Mouse (Mus musculus) lung, postnatal 25 days (tissue): ENCODE results near the gene Qsox1.

Experiments
- DNase-seq: peaks from one replicate; pipeline ENCODE4 v3.0.0; 2022; ENCODE audit warnings: low spot score

Gene Qsox1

DNA sequence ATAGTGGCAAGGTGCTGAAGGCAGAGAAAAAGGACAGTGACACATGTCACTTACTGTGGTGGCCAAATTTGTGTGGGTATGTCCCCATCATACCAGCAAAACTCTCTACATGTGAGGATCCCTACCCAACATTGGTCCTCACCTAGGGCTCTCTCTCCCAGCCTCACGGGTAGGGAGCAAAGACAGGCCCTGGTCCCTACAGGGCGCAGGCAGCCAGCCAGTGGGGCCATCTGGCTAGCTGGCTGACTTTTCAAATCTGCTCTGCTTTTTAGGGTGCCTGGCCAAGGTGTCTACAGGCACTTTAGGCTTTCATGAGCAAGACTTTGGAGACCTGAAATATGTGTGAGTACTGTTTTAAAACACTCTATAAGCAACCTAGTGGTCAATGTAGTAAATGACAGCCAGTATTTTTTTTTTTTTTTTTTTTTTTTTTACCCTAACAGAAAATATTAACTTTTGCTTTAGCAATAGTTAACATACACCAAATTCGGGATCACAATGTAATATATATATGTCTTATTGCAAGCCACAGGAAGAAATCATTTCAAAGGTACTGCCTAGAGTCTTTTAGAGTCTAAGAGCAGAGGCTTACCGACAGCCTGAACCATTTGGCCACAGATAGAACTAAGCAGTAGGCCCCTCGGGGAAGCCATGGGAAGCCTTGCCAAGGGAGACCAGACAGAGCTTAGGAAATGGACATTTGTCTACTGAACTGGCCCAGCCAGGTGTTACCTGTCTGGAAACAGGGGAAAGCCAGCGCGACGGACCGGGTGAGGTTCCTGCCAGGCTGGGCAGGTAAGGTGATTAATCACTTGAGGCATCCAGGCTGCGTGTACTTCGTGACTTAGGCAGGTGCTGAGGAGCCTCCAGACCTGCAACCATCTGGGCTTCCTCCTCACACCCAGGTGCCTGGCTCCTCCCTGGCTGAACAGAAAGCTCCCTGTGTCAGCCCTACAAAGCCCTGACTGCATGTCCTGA is 11.4 kb downstream of the Qsox1 start:
- no peak for DNase-seq

DNA sequence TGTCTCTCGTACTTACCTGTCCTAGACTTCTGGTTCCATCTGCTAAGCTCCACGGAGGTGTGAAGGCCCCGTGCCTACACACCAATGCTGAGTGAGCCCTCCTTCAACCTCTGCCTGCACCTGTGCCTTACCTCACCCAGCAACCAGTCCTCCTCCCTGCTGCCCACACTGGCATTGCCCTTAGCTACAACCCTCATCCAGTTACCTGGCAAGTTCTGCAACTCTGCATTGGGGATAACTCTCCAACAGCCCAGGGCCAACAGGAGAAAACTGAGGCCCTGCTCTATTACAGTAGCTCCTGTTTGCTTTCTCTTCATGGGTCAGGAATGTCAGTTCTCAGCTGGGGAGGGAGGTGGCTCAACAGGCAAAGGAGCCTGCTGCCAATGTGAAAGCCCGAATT is 14.7 kb downstream of the Qsox1 start:
- DNase-seq = no peak

- no peak for DNase-seq
Measured at GRCm38 (mm10) chr1:155797425-155797824, 15.3 kb downstream of the Qsox1 start.

DNA sequence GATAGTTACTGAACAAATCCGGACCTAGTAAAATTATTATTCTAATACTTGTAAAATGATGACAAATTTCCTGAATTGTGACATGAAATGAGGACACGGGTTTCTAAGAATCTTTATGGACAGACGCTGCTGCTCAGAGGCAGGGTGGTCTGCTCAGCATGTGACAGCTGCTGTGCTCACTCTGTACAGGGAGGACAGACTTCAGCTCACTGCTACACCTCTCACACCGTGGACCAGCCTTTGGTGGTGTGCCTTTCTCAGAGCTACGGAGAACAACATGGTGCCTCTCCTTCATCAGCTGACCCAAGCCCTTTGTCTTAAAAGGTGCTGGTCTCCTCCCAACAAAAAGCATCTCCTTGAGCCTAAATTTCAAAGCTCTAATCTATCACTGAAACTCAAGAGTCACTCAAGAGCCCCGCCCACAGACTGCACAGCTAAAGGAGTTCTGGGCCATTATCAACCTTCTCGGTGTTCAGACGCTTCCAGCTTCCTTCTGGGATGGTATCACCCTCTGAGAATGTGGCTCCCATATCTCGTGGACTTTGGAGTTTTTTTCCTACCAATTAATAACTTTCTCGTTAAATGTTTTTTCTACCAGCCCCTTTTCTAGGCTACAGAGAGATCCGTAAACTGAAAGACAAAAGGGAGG is 15.8 kb downstream of the Qsox1 start:
- no peak for DNase-seq

DNA sequence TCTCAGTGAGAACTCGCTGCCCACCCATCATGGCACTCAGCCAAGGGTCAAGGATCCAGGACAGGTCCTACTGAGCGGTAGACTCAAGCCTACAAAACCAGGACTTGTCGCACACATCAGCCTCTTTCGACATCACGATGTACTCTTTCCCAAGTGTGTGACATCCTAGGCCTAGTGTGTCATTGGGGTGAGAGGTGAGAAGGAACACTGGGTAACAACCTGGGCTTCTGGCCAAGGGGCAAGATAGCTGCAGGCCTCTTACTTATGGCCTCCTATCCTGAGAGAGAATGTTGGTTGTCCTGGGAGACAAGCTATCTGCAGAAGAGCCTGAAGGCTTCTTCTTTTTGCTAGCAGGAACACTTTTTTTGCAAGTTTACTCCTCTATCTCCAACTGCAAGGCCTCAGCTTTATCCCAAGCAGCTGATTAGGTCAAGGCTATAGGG is 16.9 kb downstream of the Qsox1 start:
- peak; percentile 59 for DNase-seq

GRCm38 (mm10) chr1:155794855-155795254 is 17.8 kb downstream of the Qsox1 start:
- no peak for DNase-seq

DNA sequence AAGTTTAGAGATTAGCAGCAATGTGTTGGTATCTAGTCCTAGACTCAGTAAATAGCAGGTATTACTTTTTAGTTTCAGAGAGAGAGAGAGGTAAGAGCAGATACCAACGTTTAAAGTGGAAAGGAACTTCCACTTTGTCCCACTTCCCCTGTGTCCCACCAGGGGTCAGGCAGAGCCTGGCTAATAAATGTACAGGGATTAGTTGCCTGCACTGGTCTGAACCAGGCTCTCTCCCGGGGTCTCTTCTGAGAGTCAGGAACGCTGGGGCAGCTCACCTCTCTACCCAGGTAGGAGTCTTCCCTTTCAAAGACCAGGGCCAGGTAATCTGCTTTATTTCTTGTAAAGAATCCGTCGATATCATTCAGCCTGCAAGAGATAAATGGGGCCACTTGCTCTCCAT is 20.8 kb downstream of the Qsox1 start:
- no peak for DNase-seq

GRCm38 (mm10) chr1:155790111-155790974 is 22.3 kb downstream of the Qsox1 start:
- DNase-seq = no peak

GRCm38 (mm10) chr1:155785886-155786285 is 26.8 kb downstream of the Qsox1 start:
- DNase-seq = no peak

GRCm38 (mm10) chr1:155784343-155785205 is 28.1 kb downstream of the Qsox1 start:
- DNase-seq = peak; percentile 49

DNA sequence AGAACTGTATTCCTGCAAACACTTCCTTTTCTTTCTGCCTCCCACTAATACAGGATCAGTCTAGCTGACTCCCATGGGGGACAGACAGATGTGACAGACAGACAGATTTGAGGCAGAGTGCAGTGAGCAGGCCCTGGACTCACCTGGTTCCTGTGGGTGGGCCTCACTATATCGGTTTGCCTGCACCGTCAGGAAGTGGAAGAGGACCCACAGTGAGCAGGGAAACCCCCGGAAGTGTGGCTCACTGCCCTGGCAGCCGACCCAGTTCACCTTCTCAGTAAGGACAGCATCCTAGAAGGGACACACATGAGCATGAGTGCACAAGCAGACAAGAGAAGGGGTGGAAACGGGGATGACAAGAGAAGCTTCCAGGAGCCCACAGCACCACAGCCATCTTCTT is 30.3 kb downstream of the Qsox1 start:
- DNase-seq = no peak

DNA sequence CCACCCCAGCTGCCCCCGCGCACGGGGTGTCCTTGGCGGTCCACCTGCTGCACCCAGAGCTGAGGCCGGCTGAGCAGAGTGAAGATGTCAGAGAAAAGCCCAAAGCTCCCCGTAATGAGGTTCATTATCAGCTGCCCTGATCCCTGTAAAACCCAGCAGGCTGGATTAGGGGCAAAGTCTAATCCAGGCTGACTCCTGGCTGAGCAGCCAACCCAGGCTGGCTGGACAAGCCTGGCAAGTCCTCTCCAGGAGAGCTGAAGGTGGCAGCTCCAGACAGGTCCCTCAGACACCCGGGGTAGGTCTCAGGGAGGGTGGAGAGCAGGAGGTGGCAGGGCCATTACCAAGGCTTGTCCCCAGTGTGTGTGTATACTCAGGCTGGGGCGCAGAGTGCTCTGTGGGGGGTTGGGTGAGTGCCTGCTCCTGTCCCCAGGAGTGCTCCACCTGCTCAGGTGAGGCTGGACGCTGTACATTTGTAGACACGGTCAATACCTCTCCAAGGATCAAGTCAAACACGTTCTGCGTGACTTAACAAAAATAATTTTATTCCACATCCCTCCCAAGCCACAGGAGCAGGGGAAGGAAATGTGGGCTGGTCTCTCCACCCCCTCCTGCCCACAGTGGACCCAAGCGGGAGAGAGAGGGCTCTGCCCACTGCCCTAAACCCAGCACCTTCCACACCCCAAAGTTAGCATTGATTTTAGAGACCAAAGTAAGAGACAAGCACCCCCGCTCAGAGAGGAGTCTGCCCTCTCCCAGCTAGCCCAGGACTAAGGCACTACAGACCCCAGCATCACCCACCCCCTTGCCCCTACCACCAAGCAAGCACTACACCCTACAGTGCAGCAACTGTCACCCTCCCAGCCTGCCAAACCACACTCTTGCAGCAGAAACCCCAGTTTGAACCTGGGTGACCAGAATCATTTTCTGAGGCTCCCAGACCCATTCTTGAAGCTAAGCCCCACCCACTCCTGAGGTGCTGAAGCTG is 34.8 kb downstream of the Qsox1 start:
- no peak for DNase-seq

- DNase-seq = no peak
Measured at GRCm38 (mm10) chr1:155759167-155759566, 53.5 kb downstream of the Qsox1 start.

DNA sequence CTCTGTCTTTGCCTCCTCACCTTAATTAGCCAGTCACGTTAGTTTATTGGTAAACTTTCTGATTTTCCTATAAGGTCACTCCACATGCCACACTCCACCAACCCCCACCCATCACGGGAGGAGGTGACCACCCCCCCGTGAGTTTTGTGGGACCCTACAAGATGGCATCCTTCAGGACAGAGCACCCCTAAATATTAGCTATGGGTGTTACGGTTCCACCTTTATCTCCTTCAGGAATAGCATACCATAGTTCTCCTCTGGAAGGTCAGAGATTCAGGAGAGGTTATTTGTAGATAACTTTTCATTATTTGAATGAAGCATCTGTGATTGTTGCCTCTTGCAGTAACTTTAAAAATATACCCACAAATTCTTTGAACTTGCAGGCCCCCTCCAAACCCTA is 54.0 kb downstream of the Qsox1 start:
- DNase-seq = no peak

GRCm38 (mm10) chr1:155757621-155758020 is 55.1 kb downstream of the Qsox1 start:
- no peak for DNase-seq

DNA sequence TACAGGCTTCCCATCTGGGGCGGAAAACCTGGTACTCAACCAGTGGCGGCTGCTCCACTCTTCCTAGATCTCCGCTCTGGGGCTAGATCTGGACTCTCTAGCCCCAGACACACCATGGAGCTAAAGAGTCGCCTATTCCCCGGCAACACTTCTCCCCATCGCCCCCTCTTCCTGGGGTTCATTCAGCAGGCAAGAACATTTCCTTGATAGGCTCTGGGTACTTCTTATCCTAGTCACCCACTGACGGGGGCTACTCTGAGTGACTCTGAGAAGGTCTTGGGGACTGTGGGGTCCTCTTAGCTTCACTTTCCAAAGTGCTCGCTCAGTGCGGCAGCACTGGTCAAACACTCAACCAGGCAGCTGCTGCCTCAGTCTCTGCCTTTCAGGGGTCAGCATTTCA is 59.3 kb downstream of the Qsox1 start:
- no peak for DNase-seq

- DNase-seq = no peak
Measured at GRCm38 (mm10) chr1:155751484-155752255, 61.0 kb downstream of the Qsox1 start, which contains the start of gene Lhx4. TSS of gene Lhx4 (minus strand) at chr1:155751684.

DNA sequence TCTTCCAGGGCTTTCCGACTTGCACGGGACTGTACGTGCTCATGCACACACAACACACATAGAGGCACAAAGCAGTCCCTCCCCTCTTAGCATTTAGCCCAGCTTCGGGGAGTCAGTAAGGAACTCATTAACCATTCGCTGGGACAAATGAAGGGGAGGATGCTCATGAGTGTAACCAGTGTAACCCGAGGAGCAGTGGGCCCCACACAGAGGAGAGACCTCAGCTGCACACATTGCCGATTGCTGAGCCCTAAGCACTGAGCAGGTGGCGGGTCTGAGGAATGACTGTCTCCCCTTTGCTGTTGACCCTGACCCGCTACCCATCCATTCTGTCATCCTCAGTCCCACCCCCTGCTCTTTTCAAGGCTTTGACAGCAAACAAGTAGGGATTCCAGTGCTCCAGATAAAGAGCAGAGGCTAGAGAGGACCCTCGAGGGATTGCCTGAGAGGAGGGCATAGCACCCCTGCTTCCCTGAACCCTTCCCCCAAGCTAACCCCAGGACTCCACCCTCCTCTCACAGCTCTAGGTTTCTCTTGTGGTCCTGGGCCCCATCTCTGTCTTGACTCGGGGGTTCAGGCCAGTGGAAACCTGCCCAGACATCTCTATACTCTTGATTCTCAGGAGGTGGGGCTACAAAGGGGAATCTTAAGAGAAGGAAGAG is 62.0 kb downstream of the Qsox1 start:
- DNase-seq = no peak

DNA sequence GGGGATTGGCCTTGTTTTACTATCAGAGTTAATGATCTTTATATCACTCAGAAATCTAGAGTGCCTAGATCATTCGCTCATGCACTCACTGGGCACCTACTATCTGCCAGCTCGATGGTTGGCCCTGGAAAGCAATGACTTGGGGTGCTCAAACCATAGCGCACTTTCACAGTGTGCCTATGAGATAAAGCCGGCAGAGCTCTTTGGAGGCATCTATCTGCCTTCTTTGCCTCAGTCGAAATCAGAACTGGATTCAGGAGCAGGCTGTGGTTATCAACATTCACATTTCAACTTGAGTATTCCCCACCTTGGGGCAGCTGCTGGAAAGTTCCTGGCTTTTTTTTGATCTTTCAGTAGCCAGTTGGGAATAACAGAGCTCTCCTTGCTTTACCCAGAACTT is 64.8 kb downstream of the Qsox1 start:
- no peak for DNase-seq
